Mouse (Mus musculus) retina, postnatal 7 days (tissue): Measurements from ENCODE around the gene Gm10153.
"Not testable (repeated sequence)": the region's sequence is repeated elsewhere in the genome, so short reads cannot be mapped to it uniquely, and the experiment has no call there.

Source experiments
- DNase-seq: peaks from one replicate; pipeline ENCODE4 v3.0.0-alpha.2; 2012; ENCODE audit warnings: low read depth, low spot score

Gm10153 gene

DNA sequence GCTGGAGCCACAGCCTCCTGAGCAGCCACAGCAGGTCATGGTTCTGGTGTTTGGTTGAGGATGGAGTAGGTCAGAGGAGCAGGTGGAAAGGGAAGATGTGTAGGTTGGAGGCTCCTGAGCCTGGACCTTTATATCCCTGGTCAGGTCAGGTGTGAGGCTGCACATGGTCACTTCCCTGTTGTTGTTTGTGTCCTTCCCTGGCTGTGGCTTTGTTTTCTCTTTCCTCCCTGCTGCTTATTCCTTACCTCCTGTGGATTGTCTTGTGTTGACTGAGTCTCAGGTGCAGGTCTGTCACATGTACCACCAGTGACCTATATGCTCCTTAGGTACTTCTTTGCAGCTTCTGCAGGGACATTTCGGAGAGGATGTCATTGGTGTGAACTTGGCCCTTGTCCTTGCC lies 45.7 kb downstream of the Gm10153 start, which contains the start of gene Gm45337:
Gene Gm45337, minus strand, starts transcription at position 101 of the 400 bp plus-strand sequence.
- DNase-seq = no peak

DNA sequence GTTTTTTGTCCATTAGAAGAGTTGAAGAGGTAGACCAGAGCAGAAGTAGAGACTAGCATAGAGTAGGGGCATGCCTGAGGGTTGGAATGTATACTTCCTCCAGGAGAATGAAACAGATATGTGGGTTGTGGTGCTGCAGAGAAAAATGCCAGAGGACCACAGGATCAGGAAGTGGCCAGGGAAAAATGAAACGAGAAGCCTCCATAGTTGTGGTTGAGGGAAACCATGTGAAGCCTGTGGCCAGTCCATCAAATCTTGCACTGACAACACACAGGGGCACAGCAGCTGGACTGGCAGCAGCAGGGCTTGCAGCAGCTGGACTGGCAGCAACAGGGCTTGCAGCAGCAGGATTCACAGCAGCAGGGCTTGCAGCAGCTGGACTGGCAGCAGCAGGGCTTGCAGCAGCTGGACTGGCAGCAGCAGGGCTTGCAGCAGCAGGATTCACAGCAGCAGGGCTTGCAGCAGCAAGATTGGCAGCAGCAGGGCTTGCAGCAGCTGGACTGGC lies 46.6 kb downstream of the Gm10153 start:
- not testable (repeated sequence) for DNase-seq

DNA sequence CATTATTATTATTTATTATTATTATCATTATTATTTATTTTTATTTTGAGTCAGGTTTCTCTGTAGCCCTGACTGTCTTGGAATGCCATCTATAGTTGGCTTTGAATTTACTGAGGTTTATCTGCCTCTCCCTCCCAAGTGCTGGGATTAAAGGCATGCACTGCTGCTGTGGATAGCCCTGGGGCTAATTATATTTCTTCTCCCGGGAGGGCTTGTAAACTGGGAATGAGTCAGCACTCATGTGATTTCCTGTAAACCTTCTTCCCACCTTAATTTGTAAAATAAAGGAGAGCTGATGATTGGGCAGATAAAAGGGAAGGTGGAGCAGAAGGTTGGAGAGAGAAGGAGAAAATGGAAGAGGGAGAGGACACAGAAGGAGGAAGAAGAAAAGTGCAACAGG lies 49.5 kb downstream of the Gm10153 start:
- DNase-seq = no peak
